Mouse (Mus musculus) CH12.LX (cell line): ENCODE results near the gene Fer1l5.

Source experiments
- CTCF ChIP-seq, 2 experiments: IDR thresholded peaks in 1 of 2; conservative IDR thresholded peaks in 1 of 2; 2 replicates each; pipeline ENCODE4 v1.5.1; 2011 to 2012; ENCODE audit warnings: low read depth in 2 of 2, low read length in 2 of 2, improper control_type of control experiment in 1 of 2, inconsistent platforms in 1 of 2, mild to moderate bottlenecking in 1 of 2, moderate library complexity in 1 of 2
- E2F4 ChIP-seq: IDR thresholded peaks from 2 replicates; pipeline ENCODE4 v1.6.1; 2011; ENCODE audit warnings: low read depth, low read length, improper control_type of control experiment; ENCODE audit not compliant: insufficient replicate concordance
- ELF1 ChIP-seq: IDR thresholded peaks from 2 replicates; pipeline ENCODE4 v1.6.1; 2014; ENCODE audit warnings: low read depth, mild to moderate bottlenecking, inconsistent platforms, low read length, improper control_type of control experiment
- EP300 ChIP-seq: IDR thresholded peaks from 2 replicates; pipeline ENCODE4 v1.6.1; 2011; ENCODE audit warnings: low read length, improper control_type of control experiment
- HCFC1 ChIP-seq: IDR thresholded peaks from 2 replicates; pipeline ENCODE4 v1.6.1; 2012; ENCODE audit warnings: low read depth, mild to moderate bottlenecking, inconsistent platforms, low read length, improper control_type of control experiment
- MYC ChIP-seq: IDR thresholded peaks from 2 replicates; pipeline ENCODE4 v1.6.1; 2011; ENCODE audit warnings: low read depth, mild to moderate bottlenecking, improper control_type of control experiment, low read length
- NELFE ChIP-seq: IDR thresholded peaks from 2 replicates; pipeline ENCODE4 v1.6.1; 2011; ENCODE audit warnings: low read depth, low read length, improper control_type of control experiment
- POLR2A ChIP-seq: IDR thresholded peaks from 2 replicates; pipeline ENCODE4 v1.6.1; 2011; ENCODE audit warnings: low read depth, mild to moderate bottlenecking, improper control_type of control experiment, low read length
- RCOR1 ChIP-seq: conservative IDR thresholded peaks from 2 replicates; pipeline ENCODE4 v1.6.1; 2012; ENCODE audit warnings: low read depth, mild to moderate bottlenecking, inconsistent platforms, low read length, improper control_type of control experiment
- TBP ChIP-seq: conservative IDR thresholded peaks from 2 replicates; pipeline ENCODE4 v1.6.1; 2011; ENCODE audit warnings: low read depth, low read length, improper control_type of control experiment
- TCF12 ChIP-seq: IDR thresholded peaks from 2 replicates; pipeline ENCODE4 v1.6.1; 2014; ENCODE audit warnings: low read depth, mild to moderate bottlenecking, inconsistent platforms, low read length, improper control_type of control experiment
- USF1 ChIP-seq: IDR thresholded peaks from 2 replicates; pipeline ENCODE4 v1.6.1; 2014; ENCODE audit warnings: low read depth, mild to moderate bottlenecking, inconsistent platforms, low read length, improper control_type of control experiment
- ZC3H11A ChIP-seq: IDR thresholded peaks from 2 replicates; pipeline ENCODE4 v1.6.1; 2012; ENCODE audit warnings: low read depth, mild to moderate bottlenecking, inconsistent platforms, low read length, improper control_type of control experiment
- ZNF384 ChIP-seq: IDR thresholded peaks from 2 replicates; pipeline ENCODE4 v1.6.1; 2012; ENCODE audit warnings: low read depth, low read length, improper control_type of control experiment, inconsistent platforms

DNA sequence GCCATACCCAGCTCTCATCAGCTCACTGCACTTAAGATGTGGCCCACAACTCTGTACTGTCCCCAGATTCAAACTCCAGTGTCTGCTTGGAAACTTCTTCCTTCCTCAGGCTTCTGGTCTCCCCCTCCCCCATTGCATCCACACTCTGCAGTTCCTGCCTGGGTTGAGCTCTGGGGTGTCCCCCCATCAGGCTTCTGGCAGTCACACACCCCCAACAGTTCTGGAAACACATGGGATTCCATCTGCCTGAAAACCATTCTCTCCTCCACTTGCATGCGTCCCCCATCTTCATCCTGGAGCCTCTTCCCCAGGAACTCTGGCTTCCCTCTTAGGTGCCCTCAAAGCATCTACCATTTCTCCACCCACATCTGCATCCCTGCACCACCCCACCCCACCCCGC is 45.3 kb upstream of the Fer1l5 start:
- TF ChIP-seq USF1 (no peak), HCFC1 (no peak), ELF1 (no peak), ZC3H11A (no peak), POLR2A (no peak), CTCF (conservative IDR thresholded peaks at IDR 0.05 in 1 of 2, IDR thresholded peaks at IDR 0.05 in 1 of 2; ENCODE audit: low read depth in 2 of 2, low read length in 2 of 2) (no peak), TBP (no peak), MYC (no peak), TCF12 (no peak), ZNF384 (no peak), EP300 (no peak), E2F4 (no peak), RCOR1 (no peak), NELFE (no peak)
